Mouse (Mus musculus) heart, adult 18-20 months (tissue): Measurements from ENCODE around the gene Chfr. TPM values are rescaled to one million over a fixed set of nuclear protein-coding genes. Genes with fewer than 3 reads are reported as not detected.

Experiments
- DNase-seq, 2 experiments: peaks; one replicate each; pipeline ENCODE4 v3.0.0; 2021 to 2022; ENCODE audit warnings: mixed read lengths in 1 of 2
- long read RNA-seq, 2 experiments: library from polyadenylated mRNA; stranded (forward); transcript quantifications; one replicate each; pipeline ENCODE4 v2.0.0; 2021
- total RNA-seq, 2 experiments: library from RNA; stranded (reverse); gene quantifications; 2 replicates each; pipeline ENCODE4 v1.2.3; 2021

The Chfr gene
- 10 to 100 TPM; 11.3 to 11.9 TPM for total RNA-seq
- long read RNA-seq, experiment 1, partial matches to known transcripts: 2 of 19 reads
- long read RNA-seq, experiment 1, other reads (novel, unspliced or antisense): 7 of 19 reads
- long read RNA-seq, experiment 2, partial matches to known transcripts: 0 of 4 reads
- long read RNA-seq, experiment 2, other reads (novel, unspliced or antisense): 0 of 4 reads

- DNase-seq: peak; percentile 99
Measured at GRCm38 (mm10) chr5:110135293-110136086, at the start of gene Chfr. TSS of gene Chfr (plus strand) at chr5:110135842.

- no peak for DNase-seq
Measured at GRCm38 (mm10) chr5:110086161-110086866, 49.3 kb upstream of the Chfr start.

GRCm38 (mm10) chr5:110091546-110091945 lies 44.1 kb upstream of the Chfr start:
- DNase-seq: no peak

- peak; percentile 90 to 92 for DNase-seq
Measured at GRCm38 (mm10) chr5:110094030-110094846, 41.4 kb upstream of the Chfr start, which contains the start of gene Gm35315. TSS of gene Gm35315 (minus strand) at chr5:110094420.

- DNase-seq: no peak
Measured at GRCm38 (mm10) chr5:110094847-110095213, 40.8 kb upstream of the Chfr start.

GRCm38 (mm10) chr5:110098991-110099477 lies 36.6 kb upstream of the Chfr start:
- no peak for DNase-seq

- no peak for DNase-seq
Measured at GRCm38 (mm10) chr5:110099656-110100580, 35.7 kb upstream of the Chfr start, which contains the start of gene Plcxd1. TSS of gene Plcxd1 (plus strand) at chr5:110099969.

GRCm38 (mm10) chr5:110100921-110101631 lies 34.6 kb upstream of the Chfr start:
- DNase-seq: peak in 1 of 2 experiments; percentile 7

GRCm38 (mm10) chr5:110101716-110102347 lies 33.8 kb upstream of the Chfr start:
- peak in 1 of 2 experiments; percentile 22 for DNase-seq

GRCm38 (mm10) chr5:110102429-110102828 lies 33.2 kb upstream of the Chfr start:
- DNase-seq: peak in 1 of 2 experiments; percentile 8

GRCm38 (mm10) chr5:110102853-110103625 lies 32.6 kb upstream of the Chfr start:
- no peak for DNase-seq

- no peak for DNase-seq
Measured at GRCm38 (mm10) chr5:110103901-110104615, 31.6 kb upstream of the Chfr start.

- no peak for DNase-seq
Measured at GRCm38 (mm10) chr5:110104616-110105380, 30.8 kb upstream of the Chfr start.

- peak in 1 of 2 experiments; percentile 17 for DNase-seq
Measured at GRCm38 (mm10) chr5:110106140-110106871, 29.3 kb upstream of the Chfr start.

- DNase-seq: peak in 1 of 2 experiments; percentile 23
Measured at GRCm38 (mm10) chr5:110106901-110107564, 28.6 kb upstream of the Chfr start.
